Mouse (Mus musculus) lung, adult 18-20 months (tissue): ENCODE results near the gene Dusp6.

Source experiments
- DNase-seq, 2 experiments: peaks; one replicate each; pipeline ENCODE4 v3.0.0; 2022; ENCODE audit warnings: mixed read lengths in 2 of 2

The Dusp6 gene

DNA sequence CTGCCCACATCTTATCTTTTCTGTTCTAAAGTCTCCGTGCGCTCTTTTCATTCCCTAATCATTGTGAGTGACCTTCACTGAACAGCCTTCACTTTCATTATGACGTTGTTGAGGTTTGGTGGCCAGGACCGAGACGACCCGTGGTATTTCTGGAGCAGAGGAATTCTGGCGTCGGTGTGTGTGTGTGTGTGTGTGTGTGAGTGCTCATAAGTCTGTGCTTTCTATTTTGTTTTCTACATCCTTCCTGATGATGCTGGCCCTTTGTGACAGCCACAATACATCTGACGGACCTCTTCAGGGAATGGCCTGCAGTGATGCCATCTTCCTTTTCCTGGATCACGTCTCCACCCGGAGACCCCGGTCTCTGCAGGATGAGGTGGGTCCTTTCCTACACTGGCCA lies 11.6 kb downstream of the Dusp6 start:
- peak; percentile 16 to 56 for DNase-seq

DNA sequence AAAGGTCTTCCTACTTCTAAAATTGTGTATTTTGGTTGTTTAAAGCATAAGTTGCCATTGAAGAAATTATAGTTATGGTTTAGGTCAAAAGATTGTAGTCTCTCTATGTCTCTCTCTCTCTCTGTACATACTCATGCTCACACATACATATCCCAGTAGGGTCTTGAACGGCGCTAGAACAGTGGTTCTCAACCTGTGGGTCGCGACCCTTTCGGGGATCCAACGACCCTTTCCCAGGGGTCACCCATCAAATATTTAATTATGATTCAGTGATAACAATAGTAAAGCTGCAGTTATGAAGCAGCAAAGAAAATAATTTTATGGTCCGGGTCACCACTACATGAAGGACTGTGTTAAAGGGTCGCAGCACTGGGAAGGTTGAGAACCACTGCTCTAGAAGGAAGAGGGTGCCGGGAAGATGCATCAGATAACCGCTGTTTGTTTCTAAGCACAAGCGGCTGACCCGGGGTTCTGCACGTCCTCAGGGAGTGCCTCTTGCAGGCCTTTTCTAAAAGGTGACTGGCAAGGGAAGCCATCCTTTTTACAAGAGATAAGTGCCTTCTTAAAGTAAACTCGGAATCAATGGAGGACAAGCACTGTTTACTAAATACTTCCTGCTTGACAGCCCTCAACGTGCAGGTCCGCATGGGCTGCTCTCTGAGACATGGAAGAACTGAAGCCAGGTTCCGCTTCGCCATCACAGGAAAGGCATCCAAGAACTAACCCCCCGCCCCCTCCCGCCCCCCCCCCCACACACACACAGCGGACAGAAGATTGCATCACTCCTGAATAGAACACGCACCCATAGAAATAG lies 16.2 kb downstream of the Dusp6 start:
- DNase-seq: peak; percentile 55 to 66

DNA sequence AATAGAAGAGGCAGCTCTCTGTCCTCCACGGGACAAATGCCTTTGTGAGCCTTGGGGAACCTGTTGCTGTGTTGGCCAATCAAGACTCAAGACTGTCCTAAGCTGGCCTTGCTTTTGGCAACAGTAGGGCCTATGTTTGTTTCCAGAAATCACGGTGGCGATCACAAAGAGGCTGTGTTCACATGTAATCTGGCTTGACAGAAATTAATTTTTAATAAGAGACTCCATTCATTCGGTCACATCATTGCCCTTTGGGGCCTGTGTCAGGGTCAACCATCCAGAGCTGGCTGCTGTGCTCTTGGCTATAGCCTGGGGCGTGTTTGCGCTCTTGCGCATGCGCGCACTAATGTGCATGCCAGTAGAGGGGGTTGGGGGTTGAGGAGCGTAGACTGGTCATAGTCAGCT lies 21.0 kb downstream of the Dusp6 start:
- DNase-seq: no peak

DNA sequence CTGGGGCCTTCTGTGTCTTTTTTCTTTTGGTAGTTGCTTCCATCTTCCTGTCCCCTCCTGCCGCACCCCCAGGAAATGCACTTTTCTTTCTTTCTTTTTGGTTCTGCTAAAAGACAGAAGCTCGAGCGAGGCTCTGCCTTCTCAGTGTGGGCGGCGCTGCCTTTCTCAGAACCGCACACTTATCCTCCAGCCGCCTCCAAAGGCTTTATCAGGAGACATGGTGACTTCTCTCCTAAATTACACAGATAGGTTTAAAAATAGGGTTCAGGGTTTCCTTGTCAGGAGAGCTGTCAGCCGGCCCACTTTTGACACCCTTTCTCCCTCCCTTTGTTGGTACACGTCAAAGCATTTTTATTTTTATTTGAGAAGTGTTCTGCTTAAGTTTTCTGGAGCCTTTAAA lies 21.9 kb downstream of the Dusp6 start:
- DNase-seq: no peak

DNA sequence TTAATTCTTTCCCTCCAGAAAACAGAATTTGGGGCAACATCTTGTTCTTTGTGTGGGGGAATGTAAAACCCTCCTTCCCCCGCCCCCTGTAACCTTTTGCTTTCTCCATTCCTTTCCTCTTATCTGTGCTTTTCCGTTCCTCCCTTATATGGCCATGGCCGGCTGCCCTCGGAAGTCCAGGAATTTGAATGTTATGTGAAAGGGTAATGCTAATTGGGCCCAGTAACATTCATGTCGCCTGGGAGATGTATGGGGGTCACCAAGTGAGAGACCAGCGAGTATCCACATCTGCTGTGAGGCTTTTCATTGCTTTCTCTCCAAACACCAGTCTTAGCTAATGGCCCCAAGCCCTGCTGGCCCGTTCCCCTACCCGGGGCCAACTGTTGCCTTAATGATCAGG lies 22.7 kb downstream of the Dusp6 start:
- peak in 1 of 2 experiments; percentile 27 for DNase-seq

DNA sequence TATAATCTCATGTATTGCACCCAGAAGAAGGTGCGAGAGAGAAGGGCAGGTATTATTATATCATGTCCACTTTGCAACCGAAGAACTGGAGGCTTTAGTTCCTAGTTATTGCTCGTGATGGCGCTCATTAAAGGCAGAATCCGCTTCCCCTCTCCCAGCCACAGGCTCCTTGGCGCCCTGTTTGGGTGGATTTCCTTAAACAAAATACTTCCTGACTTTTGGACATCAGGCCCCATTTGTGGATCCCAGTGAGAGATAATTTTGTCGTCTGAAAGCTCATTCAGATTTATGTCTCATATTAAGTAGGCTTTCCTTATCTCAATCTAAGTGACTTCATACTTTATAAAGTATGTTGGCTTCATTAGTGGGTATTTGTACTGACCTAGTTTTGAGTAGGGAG lies 23.2 kb downstream of the Dusp6 start:
- peak; percentile 52 to 61 for DNase-seq

DNA sequence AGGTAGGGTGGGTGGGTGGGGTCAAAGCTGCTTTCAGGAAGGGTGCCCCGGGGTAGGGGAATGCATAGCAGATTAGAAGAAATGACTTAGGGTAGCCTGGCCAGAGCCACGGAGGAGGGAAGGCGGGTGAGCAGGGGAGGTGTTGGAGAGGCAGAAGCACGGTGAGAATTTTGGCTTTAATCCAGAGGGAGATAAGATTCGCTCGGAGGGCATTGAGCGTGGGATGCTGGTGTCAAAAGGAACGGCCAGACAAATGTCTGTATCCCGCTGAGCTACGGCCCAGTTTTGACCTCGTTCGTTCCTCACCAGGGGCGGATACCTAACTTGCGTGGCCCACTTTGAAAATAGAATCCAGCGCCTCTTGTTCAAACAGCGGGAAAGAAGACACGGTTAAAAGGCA lies 23.8 kb downstream of the Dusp6 start:
- DNase-seq: peak in 1 of 2 experiments; percentile 34

DNA sequence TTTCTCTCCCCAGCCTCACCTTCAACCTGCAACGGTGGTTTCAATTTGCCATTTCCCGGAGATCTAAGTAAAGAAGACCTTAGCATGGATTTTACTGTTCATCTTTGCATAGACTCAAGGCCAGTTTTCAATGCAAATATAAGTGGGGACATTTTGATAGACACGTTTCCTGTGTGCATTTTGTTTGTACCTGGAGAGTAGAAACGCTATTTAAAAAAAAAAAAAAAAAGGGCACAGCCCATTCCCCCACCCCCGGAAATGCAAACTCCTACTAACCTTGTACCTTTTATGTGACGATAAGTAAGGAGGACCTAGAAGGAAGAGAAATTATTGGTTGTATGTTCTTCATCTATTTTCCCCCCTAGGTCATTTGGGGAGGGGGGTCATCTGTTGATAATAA lies 24.2 kb downstream of the Dusp6 start:
- DNase-seq: no peak

DNA sequence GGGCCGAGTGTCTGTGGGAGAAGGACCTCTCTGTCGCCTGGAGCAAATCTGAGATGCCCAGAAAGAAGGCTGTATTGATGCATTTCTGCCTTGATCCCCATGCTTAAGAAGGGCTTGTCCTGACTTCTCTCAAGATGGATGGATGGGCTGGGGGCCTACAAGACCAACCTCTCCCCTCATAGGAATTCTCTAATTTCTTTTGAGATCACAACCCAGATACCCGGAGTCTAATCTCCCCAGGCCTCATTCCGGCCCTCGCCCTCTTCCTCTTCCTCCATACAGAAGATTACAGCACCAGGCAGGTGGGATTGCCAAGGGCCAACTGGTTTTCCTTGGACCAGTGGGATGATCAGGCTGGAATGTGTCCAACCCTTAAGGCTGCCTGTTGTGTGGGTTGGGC lies 26.1 kb downstream of the Dusp6 start:
- DNase-seq: no peak

DNA sequence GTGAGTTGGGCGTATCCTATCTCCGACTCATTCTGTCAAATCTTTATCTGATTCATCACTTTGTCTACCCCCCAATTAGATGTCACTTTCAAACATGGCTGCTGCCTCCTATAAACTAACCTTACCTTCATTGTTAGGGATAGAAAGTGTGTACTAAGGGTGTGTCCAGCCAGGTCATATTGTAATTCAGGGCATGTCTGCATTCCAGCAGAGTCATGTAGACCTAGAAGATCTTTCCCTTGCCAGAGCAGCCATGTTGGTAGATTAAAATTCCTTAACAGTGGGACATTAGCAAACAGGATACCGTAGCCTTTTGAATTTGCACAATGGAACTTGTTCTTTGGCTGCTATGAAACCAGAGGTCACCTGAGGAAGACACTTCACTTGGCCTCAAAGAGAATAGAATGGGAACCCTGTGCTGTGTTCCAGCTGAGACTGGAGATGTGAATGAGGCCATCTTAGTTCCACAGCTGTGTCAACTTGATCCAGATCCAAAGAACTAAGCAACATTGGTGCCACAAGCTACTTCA lies 30.1 kb downstream of the Dusp6 start:
- DNase-seq: no peak

DNA sequence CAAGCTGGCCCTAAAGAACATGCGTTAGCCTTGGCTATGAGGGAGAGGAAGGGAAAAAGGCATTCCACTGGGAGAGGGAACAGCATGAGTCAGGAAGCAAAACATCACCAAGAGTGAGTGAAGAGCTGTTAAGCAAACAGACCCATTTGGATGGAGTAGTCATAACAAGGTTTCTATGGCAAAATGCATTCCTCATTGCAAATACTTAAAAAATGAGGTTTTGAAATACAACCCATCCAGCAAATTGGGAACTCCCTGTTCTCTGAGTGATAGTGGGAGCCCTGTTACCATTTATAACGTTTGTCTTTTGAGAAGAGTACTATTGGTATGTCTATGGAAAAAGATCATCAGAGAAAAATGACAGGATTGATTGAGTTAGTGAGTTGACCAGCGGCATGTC lies 34.7 kb downstream of the Dusp6 start:
- peak in 1 of 2 experiments; percentile 33 for DNase-seq

DNA sequence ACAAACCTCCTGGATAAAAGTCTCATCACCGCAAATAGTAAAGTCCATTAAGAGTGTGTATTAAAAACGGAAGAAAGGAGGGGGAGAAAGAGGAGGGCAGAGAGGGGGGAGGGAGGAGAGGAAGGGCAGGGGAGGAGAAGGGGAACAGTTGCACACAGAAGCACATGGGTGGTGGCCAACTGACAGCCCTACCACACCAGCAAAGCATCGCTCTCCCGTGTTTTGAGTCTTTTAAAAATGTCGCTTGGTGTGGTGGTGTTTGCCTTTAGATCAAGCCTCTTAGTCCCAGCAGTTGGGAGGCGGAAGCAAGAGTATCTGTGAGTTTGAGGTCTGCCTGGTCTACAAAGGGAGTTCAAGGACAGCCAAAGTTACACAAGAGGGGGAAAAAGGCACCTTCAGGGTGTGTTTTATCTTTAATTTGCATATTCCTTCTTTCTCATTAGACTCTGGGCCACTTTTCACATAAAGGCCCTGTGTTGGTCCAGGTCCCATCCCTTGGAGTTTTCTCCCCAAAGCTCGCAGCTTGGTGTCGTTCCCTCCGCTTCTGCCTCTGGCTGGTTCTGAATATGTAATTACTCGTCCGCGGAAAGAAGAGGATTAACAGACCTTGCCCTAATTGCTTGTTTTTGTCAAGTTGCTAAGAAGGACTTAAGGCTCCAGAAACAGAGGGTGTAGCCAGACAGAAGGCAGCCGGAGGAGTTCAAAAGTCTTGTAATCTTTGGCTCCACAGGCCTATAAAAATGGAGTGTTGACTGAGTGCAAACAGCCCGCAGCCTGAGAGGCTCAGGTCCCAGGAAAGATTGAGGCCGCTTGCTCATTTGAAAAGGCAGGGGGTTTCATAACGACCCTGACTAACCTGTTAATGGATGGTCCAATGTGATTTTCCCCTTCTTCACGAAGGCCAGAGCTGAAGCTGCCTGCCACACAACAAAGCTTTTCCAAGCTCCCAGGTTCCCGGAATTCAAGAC lies 35.6 kb downstream of the Dusp6 start:
- DNase-seq: peak; percentile 70 to 80

DNA sequence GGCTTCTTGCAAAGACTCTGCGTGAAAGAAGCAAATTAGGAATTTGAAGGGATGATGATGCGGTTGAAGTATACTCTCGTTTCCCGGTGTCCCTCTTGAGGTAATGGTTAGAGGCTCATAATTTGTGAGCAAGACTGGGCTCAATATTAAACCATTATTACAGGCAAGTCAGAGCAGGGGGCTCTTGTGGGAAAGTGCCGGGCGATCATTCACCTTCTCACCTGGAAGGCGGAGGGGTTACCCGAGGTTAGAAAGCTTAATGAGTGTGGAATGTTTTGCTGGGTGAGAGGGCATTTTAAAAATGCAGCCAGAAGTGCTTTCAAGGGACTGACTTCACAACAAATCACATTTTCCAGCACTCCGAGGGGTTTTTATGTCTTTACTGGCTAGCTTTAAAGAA lies 36.3 kb downstream of the Dusp6 start:
- DNase-seq: peak; percentile 20 to 27

DNA sequence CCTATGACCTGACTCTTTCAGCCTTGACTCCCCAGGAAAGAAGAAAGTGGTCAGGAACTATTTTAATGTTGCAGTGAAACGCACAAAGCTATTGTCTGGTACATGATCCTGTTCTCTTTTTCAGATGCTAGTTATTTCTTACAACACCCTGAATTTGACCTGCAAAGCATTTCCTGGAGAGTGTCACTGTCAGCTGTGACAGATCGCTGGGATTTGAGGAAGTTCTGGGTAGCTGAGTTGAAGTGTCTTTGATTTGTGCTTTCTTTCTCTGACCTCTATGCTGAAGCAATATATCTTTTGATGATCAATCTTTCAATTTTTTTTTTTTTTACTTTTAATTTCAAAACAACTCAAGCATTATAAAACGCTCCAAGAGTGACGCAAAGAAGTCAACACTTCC lies 39.0 kb downstream of the Dusp6 start:
- no peak for DNase-seq

DNA sequence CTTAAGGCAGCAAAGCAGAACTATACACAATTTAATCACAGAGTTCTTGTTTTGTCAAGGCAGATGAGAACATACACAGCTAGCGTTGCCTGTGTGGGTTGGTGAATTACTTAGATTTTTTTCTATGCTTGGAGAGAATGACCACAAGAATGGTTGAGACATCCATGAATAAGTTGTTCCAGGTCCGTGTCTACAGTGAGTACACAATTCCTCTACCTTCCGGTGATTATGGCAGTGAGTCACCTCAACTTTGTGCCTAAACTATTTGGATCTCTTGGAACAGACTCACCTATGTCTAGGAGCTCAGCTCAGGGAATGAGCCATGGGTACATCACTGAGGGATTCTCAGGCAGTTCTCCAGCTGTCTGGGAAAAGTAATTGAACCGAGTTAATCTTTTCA lies 45.8 kb downstream of the Dusp6 start:
- no peak for DNase-seq

DNA sequence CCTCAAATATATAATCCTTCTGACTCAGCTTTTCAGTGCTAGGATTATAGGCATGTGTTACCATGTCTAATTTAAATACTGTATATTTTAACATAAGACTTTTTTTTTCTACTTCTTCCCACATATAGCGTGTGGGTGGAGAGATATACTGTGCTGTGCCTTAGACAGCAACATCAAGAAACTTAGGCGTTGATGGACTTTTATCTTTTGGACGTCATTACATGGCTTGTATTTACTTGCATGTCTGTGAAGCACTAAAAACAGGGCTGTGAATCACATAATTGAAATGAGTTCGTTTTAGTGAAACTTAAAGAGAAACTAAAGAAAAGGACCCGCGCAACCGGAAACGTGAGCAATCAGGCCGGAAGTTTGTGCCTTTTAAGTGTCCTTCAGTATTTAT lies 46.6 kb downstream of the Dusp6 start:
- DNase-seq: no peak

DNA sequence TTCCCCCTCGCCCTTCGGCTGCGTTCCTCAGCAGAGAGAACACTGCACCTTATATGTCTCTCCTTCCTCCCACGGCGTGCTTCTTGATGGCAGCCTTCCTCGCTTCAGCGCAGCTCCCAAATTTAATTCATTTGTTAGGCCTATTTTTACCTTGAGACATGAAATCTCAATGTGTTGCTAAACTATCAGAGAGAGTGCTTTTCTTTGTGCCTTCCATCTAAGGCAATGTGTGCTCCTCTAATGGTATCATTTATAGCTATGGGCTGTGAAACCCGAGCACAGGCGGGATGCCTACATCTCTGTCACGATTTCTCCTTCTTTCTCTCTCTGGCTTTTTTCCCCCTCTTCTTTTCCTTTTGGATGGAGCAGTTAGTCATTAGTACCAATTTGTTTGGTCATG lies 47.2 kb downstream of the Dusp6 start:
- no peak for DNase-seq

DNA sequence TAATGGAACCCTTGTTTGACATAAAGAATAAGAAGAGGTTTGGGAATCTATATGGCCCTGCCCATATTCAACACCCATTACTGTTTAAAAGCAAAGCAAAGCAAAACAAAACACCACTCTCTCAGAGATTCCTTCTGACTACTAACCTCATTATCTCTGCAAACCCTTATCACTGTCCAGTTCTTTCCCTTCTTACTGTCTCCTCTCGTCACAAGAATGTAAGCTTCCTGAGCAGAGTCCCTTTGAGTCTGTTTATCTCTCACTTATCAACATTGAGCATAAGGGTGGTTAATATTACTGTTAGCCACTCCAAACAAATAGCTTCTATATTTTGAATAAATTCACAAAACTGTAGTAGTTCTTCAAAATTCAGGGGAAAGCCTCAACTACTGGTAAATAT lies 48.9 kb downstream of the Dusp6 start:
- no peak for DNase-seq

DNA sequence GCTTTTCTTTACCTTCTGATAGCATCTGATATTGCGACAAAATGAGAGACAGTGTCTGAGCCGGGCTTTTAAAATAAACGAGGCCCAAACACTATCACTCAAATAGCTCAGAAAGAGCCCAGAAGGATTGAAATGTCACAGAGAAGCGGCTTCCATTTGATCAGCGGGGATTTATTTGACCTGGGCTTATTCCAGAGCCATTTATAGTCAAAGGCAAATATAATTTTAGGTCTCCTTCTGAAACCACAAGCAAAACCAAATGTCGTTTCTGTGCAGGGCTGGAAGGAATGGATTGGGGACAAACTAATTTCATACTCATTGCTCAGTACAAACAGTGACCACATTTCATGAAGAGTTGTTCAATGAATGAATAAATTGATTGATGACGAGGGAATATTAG lies 51.3 kb downstream of the Dusp6 start:
- DNase-seq: no peak

DNA sequence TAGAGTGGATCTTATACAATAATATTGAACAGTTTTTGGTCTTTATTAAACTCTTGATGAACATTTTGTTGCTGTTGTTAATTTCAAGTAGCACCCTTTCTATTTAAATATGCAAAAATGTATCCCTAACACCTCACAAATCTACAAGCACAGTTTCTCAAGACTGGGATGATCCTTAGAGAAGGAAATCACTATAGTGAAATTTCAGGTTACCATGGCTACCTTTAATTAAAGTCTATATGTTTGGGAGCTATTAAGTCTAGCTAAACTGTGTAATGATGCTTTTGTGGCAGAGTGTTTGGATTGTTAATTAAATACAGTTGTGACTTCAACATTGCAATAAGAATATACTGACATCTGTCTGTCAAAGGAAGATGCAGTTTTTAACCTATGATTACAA lies 54.0 kb downstream of the Dusp6 start:
- DNase-seq: no peak
